Mouse (Mus musculus) midbrain, postnatal 0 days (tissue): ENCODE measurements around the gene Timm23. TPM values are rescaled to one million over a fixed set of nuclear protein-coding genes. Genes with fewer than 3 reads are reported as not detected.

ENCODE experiments used
- ATAC-seq: fragments of 200-750 bp; cut with Nextera tagmentation; 2 replicates; pipeline ENCODE4 v1.8.0; 2017; ENCODE audit warnings: moderate number of reproducible peaks, mild to moderate bottlenecking, moderate TSS enrichment, moderate library complexity; ENCODE audit not compliant: low FRiP score
- DNase-seq: peaks from one replicate; pipeline ENCODE4 v3.0.0-alpha.2; 2015; ENCODE audit warnings: low spot score
- H3K27ac ChIP-seq: fragments of 300-500 bp; sonication (generic); 2 replicates; pipeline ENCODE4 v1.5.1; 2014; ENCODE audit warnings: low read depth, mild to moderate bottlenecking, low read length, mixed read lengths
- H3K27me3 ChIP-seq: fragments of 300-500 bp; sonication (generic); 2 replicates; pipeline ENCODE4 v1.6.1; 2014; ENCODE audit warnings: low read length, control low read depth, mixed read lengths; ENCODE audit not compliant: insufficient read depth
- H3K36me3 ChIP-seq: fragments of 300-500 bp; sonication (generic); 2 replicates; pipeline ENCODE4 v1.6.1; 2014; ENCODE audit warnings: low read length, control low read depth, mixed read lengths; ENCODE audit not compliant: insufficient read depth
- H3K4me1 ChIP-seq: fragments of 300-500 bp; sonication (generic); 2 replicates; pipeline ENCODE4 v1.6.1; 2014; ENCODE audit warnings: mild to moderate bottlenecking, control low read depth, antibody characterized with exemption, low read length, mixed read lengths; ENCODE audit not compliant: insufficient read depth
- H3K4me2 ChIP-seq: fragments of 300-500 bp; sonication (generic); 2 replicates; pipeline ENCODE4 v1.6.1; 2014; ENCODE audit warnings: low read depth, mild to moderate bottlenecking, low read length, mixed read lengths; ENCODE audit not compliant: poor library complexity, severe bottlenecking
- H3K4me3 ChIP-seq: fragments of 300-500 bp; sonication (generic); 2 replicates; pipeline ENCODE4 v1.5.1; 2014; ENCODE audit warnings: low read depth, mild to moderate bottlenecking, low read length, moderate library complexity
- H3K9ac ChIP-seq: fragments of 300-500 bp; sonication (generic); replicated peaks from 2 replicates; pipeline ENCODE4 v1.6.1; 2014; ENCODE audit warnings: mild to moderate bottlenecking, low read length, moderate library complexity, mixed read lengths; ENCODE audit not compliant: poor library complexity, severe bottlenecking
- H3K9me3 ChIP-seq: fragments of 300-500 bp; sonication (generic); 2 replicates; pipeline ENCODE4 v1.6.1; 2016; ENCODE audit warnings: low read length, control low read depth
- CTCF ChIP-seq: IDR thresholded peaks from 2 replicates; pipeline ENCODE4 v1.5.1; 2016; ENCODE audit warnings: antibody characterized with exemption, mild to moderate bottlenecking
- WGBS: fragments of 180-500 bp; shearing (Covaris S2); extraction: QIAGEN DNeasy Blood & Tissue Kit; methylation state at CpG from one replicate; pipeline ENCODE4 v1.1.7; 2014; 5-methylcytosine and 5-hydroxymethylcytosine counted together
- polyA plus RNA-seq: library from polyadenylated mRNA; unstranded; fragments of >200 nt; fragmentation: Nextera tagmentation; extraction: Ambion mirVana; gene quantifications from 2 replicates; pipeline ENCODE4 v1.2.1, GENCODE M21; 2015
- total RNA-seq: library from RNA; depleted of rRNA; stranded (reverse); fragments of >200 nt; gene quantifications from 2 replicates; pipeline ENCODE4 v1.2.3, GENCODE M21; 2014; rRNA removed

The Timm23 gene
- 107 and 113 TPM in 2 replicates for total RNA-seq
- polyA plus RNA-seq = 242 and 251 TPM in 2 replicates

DNA sequence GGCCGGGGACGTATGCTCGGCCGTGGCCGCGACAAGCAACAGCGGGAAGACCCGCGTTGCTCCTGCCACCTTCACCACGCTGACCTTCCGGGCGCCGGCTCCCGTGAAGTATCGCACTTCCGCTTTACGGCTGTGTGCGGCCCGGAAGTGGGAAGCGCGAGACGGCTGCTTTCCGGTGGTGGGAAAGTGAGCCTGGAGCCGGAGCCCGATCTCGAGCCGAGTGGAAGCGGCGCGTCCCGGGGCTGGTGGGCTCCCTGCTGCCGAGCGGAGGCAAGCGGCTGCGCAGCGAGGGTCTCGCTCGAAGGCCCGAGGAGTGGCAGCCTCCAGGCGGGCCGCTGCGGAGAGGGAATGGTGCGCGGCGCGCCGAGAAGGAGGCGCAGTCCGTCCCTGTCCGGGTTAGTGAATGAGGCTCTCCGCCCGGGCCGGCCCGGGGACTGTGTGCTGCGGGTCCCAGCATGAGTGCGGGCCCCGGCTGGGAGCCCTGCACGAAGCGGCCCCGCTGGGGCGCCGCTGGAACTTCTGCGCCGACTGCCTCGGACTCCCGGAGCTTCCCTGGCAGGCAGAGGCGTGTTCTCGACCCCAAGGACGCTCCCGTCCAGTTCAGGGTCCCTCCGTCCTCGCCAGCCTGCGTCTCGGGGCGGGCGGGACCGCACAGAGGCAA lies at the start of gene Timm23, which contains the start of gene Parg:
Gene Timm23, minus strand, starts transcription at position 108 of the 661 bp plus-strand sequence.
Gene Parg, plus strand, starts transcription at position 159 of the 661 bp plus-strand sequence.
- H3K4me2 ChIP-seq = peak within 1 kb of the TSS; percentile 58
- H3K27me3 ChIP-seq = no peaks in the 10 kb centered on the region
- H3K9me3 ChIP-seq = no peaks in the 10 kb centered on the region
- under 1% methylated on average over 75 of the region's 77 CpGs for WGBS
- peak within 1 kb of the TSS; percentile 87 for H3K9ac ChIP-seq
- peak; percentile 90 for ATAC-seq
- TF ChIP-seq CTCF = no peak
- H3K4me1 ChIP-seq = peaks cover 18% of the 10 kb centered on the region; the same call in 1 of the 2 replicates
- peaks cover 13% of the 10 kb centered on the region; the same call in 1 of the 2 replicates for H3K36me3 ChIP-seq
- peak; percentile 91 for DNase-seq
- H3K4me3 ChIP-seq = peak within 1 kb of the TSS; percentile 99
- H3K27ac ChIP-seq = peak within 1 kb of the TSS; percentile 76

DNA sequence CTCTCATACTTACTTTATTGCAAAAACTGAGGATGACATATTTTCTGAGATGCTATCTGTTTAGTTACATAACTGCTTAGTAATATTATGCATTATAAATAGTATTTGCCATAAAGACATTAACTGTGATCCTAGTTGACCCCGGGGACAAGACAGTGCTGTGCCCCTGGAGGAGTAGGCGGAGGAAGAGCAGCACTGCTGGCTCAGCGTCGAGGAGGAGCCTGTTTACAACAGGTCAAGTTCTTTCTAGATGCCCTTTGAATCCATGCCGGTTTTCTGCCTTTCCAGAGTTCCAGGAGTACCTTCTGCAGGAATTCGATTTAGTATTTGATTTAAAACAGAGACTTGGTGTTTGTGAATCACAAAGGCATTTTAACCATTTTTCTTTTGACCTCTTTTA lies 47.9 kb upstream of the Timm23 start:
- WGBS = 83% methylated on average over 6 of the region's 6 CpGs
- H3K4me2 ChIP-seq = no peak overlapping the region
- H3K27ac ChIP-seq = no peak overlapping the region
- DNase-seq (no peak), ATAC-seq (no peak)
- no peak for TF ChIP-seq CTCF
- H3K9me3 ChIP-seq = no peaks in the 10 kb centered on the region
- H3K4me3 ChIP-seq = no peak overlapping the region
- H3K9ac ChIP-seq = no peak overlapping the region
- H3K27me3 ChIP-seq = no peaks in the 10 kb centered on the region
- H3K36me3 ChIP-seq = peaks cover 17% of the 10 kb centered on the region; the same call in 1 of the 2 replicates
- no peaks in the 10 kb centered on the region for H3K4me1 ChIP-seq

DNA sequence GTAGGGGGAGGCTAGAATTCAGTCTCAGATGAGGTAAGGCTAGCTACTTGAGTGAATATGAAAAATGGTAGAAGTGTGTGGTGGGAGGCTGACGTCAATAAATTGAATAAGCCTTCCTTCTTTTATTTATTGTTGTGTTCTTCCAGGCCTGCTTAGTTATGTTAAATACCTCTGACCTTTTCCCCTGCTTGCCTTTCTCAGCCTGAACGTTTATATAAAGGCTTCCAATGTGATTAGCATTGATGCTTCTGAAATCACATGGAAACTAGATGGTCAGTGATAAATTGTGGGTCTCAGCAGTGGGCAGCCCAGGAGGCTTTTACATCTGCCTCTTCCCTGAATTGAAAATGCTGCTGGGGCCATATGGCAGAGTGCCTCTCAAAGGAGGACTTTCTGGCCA lies 44.3 kb upstream of the Timm23 start:
- H3K27me3 ChIP-seq = no peaks in the 10 kb centered on the region
- no peaks in the 10 kb centered on the region for H3K9me3 ChIP-seq
- ATAC-seq (no peak), DNase-seq (peak; percentile 5)
- H3K36me3 ChIP-seq = peaks cover 9% of the 10 kb centered on the region; the same call in 1 of the 2 replicates
- TF ChIP-seq CTCF = no peak
- H3K9ac ChIP-seq = no peak overlapping the region; the same call in 1 of the 2 replicates
- H3K4me3 ChIP-seq = no peak overlapping the region
- WGBS = 11% methylated on average over 2 of the region's 2 CpGs
- no peak overlapping the region for H3K4me2 ChIP-seq
- H3K27ac ChIP-seq = no peak overlapping the region
- H3K4me1 ChIP-seq = no peaks in the 10 kb centered on the region

DNA sequence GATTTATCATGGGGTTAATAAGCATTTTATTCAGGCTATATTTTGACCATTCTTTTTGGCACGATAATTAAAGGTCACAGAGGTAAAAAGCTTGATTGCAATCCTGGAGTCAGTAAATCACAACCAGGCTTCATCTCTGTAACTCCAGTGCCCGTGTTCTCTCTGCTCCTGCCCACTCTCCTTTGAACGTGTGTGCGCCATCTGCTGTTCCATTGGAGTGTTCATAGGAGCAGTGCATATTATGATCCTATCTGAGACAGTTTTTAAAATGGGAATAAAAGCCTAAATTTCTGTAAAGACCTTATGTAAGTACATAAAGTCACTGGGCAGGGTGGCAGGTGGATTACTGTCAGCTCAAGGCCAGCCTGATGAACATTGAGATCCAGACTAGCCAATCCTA lies 40.7 kb upstream of the Timm23 start:
- Histone ChIP-seq H3K4me1 (no peaks in the 10 kb centered on the region), H3K36me3 (peaks cover 13% of the 10 kb centered on the region), H3K9ac (no peak overlapping the region), H3K4me2 (no peak overlapping the region), H3K27ac (no peak overlapping the region), H3K4me3 (no peak overlapping the region), H3K9me3 (no peaks in the 10 kb centered on the region), H3K27me3 (no peaks in the 10 kb centered on the region)
- peak; percentile 44 for TF ChIP-seq CTCF
- ATAC-seq (no peak), DNase-seq (no peak)
- 79% methylated on average over 4 of the region's 4 CpGs for WGBS

DNA sequence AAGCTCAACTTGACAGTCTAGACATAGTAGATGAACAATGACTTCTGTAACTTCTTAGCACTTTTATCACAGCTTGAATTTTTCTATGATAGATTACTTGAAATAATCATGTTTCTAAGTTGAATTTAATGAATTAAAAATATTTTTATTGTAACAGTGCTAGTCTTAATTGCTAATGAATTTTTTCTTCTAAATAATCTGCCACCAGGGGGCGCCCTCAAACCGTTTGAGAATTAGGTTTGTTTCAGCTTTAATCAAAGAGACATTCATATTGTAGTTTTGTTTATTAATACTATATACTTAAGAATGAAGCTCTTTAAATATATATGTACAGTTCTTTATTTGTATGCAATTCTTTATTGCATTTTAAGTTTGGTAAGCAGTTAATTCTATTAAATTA lies 27.3 kb upstream of the Timm23 start:
- no peak overlapping the region for H3K27ac ChIP-seq
- H3K27me3 ChIP-seq = no peaks in the 10 kb centered on the region
- no peaks in the 10 kb centered on the region for H3K9me3 ChIP-seq
- ATAC-seq = no peak
- H3K4me1 ChIP-seq = no peaks in the 10 kb centered on the region
- no peak overlapping the region for H3K9ac ChIP-seq
- H3K36me3 ChIP-seq = 0 out of 2 replicates have a peak, but pooled peaks cover 2% of the 10 kb centered on the region
- H3K4me2 ChIP-seq = no peak overlapping the region
- 0% methylated on average over 2 of the region's 2 CpGs for WGBS
- H3K4me3 ChIP-seq = no peak overlapping the region
- peak; percentile 74 for DNase-seq
- peak; percentile 80 for TF ChIP-seq CTCF

DNA sequence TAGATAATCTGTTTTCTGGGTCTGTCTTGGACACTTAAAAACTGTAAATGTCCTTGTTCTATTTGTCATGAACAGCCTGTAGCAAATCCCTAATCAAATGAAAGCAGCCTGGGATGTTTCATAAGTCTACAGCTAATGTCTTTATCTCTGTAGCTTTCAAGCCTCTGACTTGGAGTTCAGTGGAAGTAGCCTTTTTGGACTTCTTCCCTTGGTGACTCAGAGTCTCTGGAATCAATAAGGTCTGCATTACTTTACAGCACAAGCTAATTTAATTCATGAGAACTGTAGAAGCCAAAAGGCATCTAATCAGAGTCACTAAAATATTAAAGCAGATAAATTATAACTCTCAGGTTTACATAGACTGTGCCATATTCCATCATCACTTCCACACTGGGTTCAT lies 24.9 kb upstream of the Timm23 start:
- no peak overlapping the region for H3K9ac ChIP-seq
- no peak overlapping the region for H3K4me2 ChIP-seq
- H3K27me3 ChIP-seq = no peaks in the 10 kb centered on the region
- no peaks in the 10 kb centered on the region for H3K9me3 ChIP-seq
- ATAC-seq = no peak
- no peaks in the 10 kb centered on the region for H3K4me1 ChIP-seq
- H3K27ac ChIP-seq = no peak overlapping the region
- no peak overlapping the region for H3K4me3 ChIP-seq
- no peak for TF ChIP-seq CTCF
- H3K36me3 ChIP-seq = 0 out of 2 replicates have a peak, but pooled peaks cover 2% of the 10 kb centered on the region
- no peak for DNase-seq
